Mouse (Mus musculus): Measurements from ENCODE around the gene Tst.

The Tst gene

DNA sequence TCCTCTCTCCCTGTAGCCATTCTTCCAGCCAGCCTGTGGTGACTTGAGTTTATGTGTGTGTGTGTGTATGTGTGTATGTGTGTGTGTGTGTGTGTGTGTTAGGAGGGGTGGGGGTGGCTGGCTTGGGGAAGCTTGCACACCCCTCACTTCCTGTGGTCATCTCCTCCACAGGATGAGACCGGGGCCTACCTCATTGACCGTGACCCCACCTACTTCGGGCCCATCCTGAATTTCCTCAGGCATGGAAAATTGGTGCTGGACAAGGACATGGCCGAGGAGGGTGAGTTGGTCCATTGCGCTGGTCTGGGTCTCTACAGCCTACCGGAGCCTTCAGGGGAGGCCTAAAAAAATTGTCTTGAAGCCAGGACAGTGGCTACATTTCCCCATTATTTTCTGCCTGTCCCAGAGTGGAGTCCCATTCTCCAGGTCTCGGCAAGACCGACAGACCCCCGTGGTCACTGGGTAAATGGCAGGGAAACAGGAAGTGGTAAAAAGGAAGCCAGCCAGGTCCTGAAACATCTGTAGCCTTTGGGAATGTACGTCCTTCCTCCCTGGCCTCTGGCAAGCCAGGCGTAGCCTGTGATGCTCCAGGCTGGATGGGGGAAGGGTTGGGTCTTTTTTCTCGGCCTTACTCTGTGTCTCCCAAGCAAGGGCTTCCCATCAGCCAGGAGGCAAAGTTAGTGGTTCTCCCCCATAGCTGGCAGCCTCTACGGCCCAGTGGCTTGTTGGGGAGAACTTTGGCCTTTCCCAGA is 24.3 kb upstream of the Tst start:
- DNase-seq (ENCODE audit: low read depth in 2 of 2, low spot score in 2 of 2), result no peak

DNA sequence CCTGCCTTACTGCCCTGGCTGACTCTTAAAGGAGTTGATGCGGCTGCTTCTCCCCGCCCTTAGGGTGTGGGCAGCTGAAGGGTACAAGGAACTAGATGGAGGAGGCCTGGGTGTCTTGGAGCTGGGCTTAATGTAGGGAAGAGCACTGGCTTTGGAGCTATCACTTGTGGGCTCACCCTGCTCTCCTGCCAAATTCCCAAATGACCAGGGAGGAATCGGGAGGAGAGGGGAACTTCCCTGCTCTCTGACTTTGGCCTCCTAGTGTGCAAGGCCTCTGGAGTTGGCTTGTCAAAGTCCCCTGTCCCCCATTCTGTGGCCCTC is 23.4 kb upstream of the Tst start:
- no peak for DNase-seq (ENCODE audit: low read depth in 2 of 2, low spot score in 2 of 2)

DNA sequence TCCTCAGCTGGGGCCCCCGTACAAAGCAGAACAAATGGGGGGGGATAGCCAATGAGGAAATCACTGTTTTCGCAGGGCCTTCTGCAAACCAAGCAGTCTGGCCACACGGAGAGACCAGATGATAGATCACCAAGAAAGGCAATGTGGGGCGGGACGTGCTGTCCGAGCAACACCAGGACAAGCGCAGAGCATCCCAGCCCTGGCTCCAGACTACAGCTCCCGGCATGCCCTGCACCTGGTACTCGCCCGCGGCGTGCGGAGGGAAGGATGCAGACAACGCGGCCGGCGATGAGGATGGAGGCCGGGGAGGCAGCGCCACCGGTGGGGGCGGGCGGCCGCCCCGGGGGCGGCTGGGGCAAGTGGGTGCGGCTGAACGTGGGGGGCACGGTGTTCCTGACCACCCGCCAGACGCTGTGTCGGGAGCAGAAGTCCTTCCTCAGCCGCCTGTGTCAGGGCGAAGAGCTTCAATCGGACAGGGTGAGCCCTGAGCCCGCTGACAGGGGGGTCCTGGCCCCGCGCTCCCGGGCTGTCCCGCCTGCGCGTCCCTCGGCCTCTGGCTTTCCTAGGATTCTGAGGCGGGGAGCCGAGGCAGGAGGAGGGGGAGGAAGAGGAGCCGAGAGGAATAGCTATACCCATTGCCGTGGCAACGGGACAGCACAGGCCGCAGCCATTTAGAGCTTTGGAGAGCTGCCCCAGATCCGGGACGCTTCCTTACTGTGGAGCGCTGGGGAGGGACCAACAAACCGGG is 22.9 kb upstream of the Tst start, which contains the start of gene Kctd17:
Gene Kctd17 (plus strand): TSS at position 174 of the 748 bp plus-strand sequence.
- DNase-seq (ENCODE audit: low read depth in 2 of 2, low spot score in 2 of 2), result no peak

DNA sequence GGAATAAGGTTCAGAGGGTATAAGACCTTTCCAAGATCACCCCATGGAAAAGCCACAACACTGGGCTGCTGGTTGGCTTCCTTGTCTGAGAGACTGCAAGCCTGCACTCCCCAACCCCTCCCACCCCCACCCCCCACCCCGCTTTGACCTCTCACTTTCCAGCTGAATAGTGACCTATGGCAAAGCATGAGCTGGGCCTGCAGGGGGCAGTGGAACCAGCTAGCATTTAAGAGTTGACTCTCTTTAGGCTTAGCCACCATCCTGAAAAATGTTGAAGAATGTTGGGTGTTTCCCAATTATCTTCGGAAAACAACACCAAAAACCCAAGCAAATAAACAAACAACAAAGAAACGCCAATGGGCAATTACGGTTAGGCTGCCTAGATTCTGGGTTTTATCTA is 19.5 kb upstream of the Tst start:
- no peak for DNase-seq (ENCODE audit: low read depth in 2 of 2, low spot score in 2 of 2)

DNA sequence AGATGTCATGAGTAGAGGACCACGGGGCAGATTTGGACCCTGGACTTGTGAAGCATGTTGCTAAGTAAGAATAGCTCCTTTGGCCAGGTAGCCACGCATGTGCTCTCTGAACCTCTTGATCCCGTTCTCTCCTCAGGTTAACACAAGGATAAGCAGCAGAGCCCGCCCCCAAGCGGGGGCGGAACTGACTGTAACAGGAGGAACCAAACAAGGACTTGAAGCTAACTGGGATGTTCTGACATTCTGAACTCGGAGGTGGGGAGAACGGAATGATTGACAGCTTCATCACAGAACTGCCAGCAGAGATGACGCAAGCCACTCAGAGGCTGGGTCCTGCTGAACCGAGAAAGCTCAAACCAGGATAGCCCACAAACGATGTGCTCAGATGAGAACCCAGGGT is 18.8 kb upstream of the Tst start:
- no peak for DNase-seq (ENCODE audit: low read depth in 2 of 2, low spot score in 2 of 2)

DNA sequence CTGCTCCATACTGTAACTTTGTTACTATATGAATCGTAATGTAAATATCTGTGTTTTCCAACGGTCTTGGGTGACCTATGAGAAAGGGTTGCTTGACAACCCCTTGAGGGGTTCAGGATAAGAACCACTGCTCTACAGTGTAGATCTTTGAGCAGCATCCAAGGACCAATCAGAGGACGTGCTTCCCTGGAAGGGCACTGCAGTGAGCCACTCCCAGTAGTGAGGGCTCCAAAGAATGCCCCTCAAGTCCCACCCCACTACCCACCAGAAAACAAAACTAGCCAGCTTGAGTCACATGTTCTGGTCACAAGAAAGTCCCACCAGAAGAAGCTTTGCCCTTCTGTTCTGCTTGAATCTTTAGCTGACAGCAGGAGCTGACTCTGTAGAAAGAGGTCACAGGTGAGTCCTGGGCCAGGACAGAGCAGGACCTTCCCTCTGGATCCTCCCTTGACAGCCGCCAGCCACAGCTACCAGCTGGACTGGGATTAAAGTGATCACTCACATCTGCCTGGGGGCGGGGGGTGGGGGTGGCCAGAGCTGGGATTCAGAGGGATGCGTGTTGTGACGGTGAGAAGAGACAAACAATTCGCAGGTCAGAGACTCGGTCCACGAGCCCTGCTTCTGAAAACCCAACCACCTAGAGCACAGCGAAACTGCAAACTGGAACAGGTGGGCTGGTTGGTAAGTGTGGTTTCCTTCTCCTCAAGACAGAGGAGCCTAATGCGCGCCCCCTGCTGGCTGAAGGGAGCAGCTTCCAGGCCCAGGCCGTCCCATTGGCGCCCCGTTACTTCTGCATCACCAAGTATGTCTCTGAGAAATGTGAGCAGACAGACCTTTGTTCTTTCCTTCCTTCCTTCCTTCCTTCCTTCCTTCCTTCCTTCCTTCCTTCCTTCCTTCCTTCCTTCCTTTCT is 16.6 kb upstream of the Tst start:
- peak; percentile 83 to 91 for DNase-seq (ENCODE audit: low read depth in 2 of 2, low spot score in 2 of 2)

DNA sequence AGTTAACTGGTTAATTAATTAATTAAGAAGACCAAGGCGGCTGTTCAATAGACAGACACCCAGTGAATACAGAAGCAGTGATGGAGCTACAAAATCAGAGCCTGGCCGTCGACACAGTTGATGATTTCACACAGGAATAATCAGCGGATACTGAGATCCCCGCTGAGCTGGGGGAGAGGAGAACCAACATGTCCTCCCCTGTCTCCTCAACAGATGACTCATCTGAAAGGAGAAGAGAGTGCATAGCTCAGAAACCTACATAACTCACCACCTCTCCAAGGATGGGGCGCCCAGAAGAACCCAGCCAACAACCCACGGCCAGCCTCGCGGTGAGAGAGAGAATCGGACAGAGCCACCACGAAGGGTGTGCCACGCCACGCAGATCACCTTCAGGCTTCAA is 14.7 kb upstream of the Tst start:
- no peak for DNase-seq (ENCODE audit: low read depth in 2 of 2, low spot score in 2 of 2)

DNA sequence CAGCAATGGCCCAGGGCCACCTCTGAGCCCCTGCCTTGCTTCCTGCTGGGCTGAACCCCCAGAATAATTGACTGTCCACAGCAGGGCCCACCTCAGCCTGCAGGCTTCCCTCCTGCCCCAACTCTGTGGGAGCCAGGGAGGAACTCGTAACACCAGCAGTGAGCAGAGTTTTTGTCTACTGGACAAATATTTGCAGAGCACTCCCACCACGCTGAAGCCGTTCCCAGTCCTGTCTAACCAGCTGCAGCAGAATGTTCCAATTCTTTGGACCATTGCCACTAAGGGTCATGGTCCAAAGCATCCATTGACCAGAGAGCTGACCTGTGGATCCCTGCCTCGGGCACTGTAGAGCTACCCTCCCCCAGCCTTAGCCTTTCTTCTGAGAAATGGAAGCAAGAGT is 11.2 kb upstream of the Tst start:
- DNase-seq (ENCODE audit: low read depth in 2 of 2, low spot score in 2 of 2), result no peak

DNA sequence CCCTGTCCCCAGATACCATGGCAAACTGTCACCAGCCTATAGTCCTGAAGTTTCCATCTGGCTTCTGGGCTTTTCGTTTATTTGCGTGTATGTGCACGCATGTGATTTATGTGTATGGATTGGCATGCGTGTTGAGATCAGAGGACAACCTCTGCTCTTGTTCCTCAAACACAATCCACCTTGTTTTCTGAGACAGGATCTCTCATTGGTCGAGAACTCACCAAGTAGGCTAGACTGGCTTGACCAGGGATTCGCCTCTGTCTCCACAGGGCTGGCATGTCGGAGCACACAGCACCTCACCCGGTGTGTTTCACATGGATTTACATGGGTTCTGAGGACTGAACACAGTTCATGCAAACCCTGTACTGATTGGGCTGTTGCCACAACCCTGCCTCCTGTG is 8.4 kb upstream of the Tst start:
- no peak for DNase-seq (ENCODE audit: low read depth in 2 of 2, low spot score in 2 of 2)

DNA sequence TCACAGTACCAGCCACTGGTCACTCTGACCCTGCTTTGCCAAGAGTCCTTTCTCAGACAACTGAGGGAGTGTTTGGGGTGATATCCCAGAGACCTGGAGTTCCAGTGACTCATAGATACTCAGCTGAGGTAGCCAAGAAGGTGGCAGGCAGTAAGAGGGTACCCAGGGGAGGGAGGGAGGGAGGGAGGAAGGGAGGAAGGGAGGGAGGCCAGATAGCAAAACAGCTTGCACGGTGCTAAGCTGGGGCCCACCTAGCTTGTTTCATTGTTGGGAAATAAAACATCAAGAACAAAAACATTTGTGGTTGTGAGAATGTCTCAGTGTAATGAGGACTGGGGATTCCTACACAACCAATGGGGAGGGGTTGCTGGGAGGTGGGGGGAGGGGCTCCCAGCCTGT is 8.0 kb upstream of the Tst start:
- no peak for DNase-seq (ENCODE audit: low read depth in 2 of 2, low spot score in 2 of 2)

DNA sequence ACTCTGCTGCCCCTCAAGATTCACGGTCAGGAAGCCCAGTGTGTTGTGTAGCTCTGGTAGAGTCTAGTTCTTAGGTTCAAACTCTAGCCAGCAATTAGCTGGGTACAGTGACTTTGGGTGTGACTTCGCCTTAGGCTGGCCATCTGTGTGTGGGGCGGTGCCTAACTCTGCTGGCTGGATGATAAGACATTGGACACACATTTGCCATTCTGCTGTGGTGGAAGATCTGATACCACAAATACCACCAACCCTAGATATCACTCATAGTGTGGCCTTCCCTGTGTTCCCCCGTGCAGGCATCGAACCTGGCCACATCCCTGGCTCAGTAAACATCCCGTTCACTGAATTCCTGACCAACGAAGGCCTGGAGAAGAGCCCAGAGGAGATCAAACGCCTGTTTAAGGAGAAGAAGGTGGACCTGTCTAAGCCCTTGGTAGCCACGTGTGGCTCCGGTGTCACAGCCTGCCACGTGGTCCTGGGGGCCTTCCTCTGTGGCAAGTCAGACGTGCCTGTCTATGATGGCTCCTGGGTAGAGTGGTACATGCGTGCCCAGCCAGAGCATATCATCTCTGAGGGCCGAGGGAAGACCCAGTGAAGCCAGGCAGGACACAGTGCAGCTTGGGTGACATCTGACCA is 7.5 kb upstream of the Tst start:
- DNase-seq (ENCODE audit: low read depth in 2 of 2, low spot score in 2 of 2), result no peak

DNA sequence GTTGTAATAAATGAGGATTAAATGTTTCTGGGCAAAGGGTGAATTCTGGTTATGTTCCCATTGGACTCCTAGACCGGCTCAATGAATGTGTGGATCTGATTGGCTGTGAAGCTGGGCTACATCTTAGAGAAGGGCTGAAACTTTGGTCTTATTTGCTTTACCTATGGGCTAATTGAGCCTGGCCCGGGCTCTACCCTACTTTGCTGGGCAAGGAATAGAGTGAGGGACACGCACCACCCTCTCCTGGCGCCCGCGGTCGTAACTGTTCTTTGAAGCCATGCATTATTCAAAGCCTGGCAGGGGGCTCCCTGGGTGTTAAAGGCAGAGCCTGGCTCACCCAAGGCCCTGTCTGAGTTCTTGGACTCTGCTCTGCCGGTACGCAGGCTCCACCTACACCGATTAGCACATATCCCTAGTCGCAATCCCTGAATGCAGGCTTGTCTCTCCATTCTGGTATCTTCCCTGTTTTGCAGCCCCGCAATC is 3.9 kb upstream of the Tst start:
- no peak for DNase-seq (ENCODE audit: low read depth in 2 of 2, low spot score in 2 of 2)

DNA sequence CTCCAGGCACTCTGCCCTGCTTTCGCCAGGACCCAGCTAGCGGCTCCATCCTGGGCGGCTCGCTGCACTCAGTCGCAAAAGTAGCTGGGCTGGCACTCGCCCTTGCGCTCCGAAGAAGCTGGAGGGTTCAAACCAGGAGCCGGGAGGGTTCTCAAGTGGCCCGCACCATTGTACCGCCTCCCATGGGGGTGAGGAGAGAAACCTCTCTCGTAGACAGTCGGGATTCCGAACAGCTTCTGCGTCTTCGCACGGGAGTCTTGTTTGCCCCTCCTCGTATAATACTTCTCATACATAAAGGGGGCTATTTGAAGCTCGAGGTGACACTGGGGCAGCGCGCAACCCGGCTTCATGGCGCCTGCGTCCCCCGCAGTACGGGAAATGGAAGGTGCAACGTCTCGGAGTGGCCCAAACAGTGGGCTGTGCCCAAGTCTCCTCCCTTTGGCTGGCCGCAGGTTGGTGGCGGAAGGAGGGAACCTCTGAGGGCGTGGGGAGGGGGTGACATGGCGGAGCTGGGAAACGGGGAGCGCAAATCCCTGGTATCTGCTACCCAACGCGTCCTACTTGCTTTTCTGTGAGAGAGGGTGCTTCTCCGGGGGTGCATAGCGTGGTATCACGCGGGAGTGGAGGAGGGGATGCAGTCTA is 707 bp upstream of the Tst start, which contains the start of gene Mpst:
Gene Mpst (plus strand): TSS at position 124 of the 642 bp plus-strand sequence.
- peak; percentile 76 to 88 for DNase-seq (ENCODE audit: low read depth in 2 of 2, low spot score in 2 of 2)

DNA sequence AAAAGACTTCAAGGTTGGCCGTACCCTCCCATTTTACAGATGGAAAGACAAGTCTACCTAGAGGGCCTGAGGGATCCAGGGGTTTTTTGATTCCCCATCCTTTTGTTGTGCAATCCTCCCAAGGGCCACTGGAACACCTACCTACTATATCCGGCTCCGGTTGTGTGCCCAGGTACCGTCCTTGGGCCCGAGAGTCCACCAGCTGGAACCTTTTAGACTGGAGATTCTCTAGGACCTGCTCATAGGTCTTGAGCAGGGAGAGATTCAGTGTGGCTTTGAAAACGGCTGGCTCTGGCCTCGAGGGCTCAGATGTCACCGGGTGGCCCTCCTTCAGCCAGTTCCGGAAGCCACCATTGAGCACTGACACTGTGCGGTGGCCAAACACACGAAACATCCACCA is 609 bp downstream of the Tst start:
- no peak for DNase-seq (ENCODE audit: low read depth in 2 of 2, low spot score in 2 of 2)

DNA sequence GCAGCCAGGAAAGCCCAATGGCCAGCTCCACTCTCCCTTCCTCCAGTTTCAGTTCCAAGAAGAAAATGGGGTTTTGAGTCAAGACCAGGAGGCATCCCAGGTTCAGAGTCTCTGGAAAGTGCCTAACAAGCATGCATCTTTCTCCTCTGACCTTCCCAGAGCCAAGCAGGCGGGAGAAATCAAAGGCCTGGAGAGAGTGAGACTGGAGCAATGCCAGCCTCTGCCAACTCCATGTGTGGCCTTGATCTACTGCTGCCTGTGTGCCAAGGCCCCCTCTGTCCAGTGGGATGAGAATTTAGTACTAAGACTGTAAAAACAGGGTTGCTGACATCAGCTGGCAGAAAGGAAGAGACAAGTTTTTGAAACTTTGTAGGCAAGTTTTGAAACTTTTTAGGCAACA is 1.8 kb downstream of the Tst start:
- no peak for DNase-seq (ENCODE audit: low read depth in 2 of 2, low spot score in 2 of 2)

DNA sequence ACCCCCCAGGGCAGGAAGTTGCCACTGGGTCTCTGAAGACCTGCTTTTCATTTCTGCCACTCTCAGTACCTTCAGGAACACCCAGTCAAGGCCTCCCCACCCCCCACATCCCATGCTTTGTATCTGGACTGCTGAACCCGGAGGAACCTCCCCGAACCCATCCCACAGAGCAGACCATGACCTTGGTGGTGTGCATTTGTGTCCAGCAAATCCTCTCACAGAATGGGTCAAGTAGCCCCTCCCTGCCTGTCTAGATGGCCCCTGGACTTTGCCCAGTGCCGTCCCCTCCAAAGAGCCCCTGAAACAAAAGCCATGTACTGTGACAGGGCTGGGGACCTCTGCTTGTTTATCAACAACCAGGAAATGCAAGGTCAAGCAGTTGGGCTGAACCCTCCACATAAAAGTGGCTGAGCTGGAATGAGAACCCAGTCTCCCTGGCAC is 2.4 kb downstream of the Tst start:
- DNase-seq (ENCODE audit: low read depth in 2 of 2, low spot score in 2 of 2), result no peak

DNA sequence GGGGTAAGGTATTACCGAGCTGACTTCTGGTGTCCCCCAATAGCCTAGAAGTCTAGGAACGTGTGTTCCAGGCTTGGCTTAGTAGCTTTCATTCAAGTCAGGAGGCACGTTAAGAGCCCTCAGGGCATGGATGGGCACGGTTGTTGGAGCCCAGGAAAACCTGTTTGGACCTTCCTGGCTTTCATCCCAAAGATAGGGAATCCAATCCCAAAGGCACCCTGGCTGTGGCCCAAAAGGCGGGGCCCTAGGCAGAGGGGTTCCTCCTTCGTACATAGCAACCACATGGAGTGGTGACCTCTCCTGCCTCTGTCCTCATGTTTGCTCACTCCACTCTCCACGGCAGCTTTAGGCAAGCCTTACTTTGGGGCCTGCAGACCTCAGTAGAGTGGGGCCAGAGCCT is 3.3 kb downstream of the Tst start:
- DNase-seq (ENCODE audit: low read depth in 2 of 2, low spot score in 2 of 2), result no peak

DNA sequence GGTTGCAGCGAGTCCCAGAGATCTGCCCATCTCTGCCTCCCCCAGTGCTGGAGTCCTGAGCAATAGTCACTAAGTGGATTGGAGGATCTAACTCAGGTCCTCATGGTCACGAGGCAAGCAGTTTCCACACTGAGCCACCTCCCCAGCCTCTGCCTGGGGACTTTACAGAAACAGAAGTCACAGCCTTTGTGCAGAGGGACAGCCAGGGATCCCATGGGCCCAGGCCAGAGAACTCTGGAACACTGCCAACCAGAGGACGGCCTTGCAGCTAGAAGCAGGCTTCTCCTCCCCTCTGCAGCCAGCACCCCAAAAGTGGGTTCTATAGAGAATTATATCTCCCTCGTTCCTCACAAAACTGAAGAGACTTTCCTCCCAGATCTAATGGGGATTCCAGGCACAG is 3.8 kb downstream of the Tst start:
- DNase-seq (ENCODE audit: low read depth in 2 of 2, low spot score in 2 of 2), result no peak

DNA sequence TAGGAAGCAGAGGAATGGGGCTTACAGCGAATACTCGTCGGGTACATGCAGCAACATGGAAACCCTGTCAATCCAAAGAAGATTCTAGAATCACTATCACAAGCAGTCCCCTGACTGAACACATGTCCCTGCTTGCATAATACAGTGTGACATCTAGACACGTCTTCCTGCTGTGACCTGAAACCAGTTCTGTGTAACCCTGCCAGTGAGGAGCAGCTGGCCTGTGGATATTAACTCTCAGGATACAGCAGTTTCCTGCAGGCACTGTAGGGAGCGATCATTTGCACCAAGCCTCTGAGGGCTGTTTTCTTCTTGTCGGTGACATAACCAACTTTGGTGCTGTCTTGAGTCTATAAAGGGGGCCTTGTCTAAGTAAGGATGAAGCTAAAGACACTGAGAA is 4.4 kb downstream of the Tst start:
- no peak for DNase-seq (ENCODE audit: low read depth in 2 of 2, low spot score in 2 of 2)

DNA sequence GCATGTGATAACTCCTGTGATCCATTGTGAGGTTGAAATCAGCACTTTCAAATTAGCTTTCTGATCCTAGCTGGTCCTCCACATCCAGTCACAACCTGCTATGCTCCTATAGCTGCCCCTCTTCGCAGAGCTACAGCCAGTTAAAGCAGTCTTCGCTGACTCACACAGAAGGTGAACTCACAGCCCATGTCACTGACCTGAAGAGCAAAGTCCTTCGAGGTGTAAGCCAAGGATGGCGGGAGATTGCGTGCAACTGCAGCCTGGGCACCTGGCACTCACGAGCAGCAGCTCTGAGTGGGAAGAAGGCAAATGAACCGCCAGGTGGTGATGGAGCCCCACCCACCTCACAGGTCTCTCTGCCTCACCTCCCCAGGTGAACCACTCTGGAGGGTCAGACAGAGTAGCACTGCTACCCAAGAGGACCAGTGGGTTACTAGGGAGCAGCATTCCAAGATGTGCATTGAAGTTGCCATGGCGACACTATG is 10.2 kb downstream of the Tst start, which contains the start of gene Tex33:
Gene Tex33 (minus strand): TSS at position 435 of the 485 bp plus-strand sequence.
- no peak for DNase-seq (ENCODE audit: low read depth in 2 of 2, low spot score in 2 of 2)

Measured in CD8-positive naive resting alpha-beta T cell, adult 2 months (primary cell).